Mouse (Mus musculus) embryonic fibroblast, embryonic 13.5 days (primary cell): ENCODE measurements around the gene Calml4.

Source experiments
- CTCF ChIP-seq: IDR thresholded peaks from 2 replicates; pipeline ENCODE4 v1.5.1; 2011; ENCODE audit warnings: mild to moderate bottlenecking, control low read depth, low read length, moderate library complexity, borderline replicate concordance; ENCODE audit not compliant: insufficient read depth
- POLR2A ChIP-seq: IDR thresholded peaks from 2 replicates; pipeline ENCODE4 v1.6.1; 2011; ENCODE audit warnings: low read depth, mild to moderate bottlenecking, control low read depth, low read length, moderate library complexity

DNA sequence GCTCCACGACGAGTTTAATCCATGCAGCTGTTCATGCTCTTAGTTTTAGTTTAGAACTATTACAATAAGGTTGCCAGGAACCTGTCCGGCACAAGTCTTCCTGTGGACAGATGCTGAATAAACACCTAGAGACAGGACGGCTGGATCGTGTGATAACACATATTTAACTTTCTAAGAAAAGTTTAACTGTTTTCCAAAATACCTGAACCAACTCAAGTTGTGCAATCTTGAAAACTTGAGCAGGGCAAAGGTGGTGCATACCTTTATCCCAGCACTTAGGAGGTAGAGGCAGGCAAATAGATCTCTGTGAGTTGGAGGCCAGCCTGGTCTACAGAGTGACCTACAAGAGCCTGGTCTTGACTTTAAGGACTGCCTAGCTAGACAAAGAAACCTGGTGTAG, 23.0 kb upstream of the Calml4 start:
- TF ChIP-seq CTCF: no peak
- no peak for TF ChIP-seq POLR2A
